Mouse (Mus musculus) spleen, adult 2 months (tissue): ENCODE data around the gene Wnt10b.

Experiments
- CTCF ChIP-seq: fragments of 200-500 bp; IDR thresholded peaks from 2 replicates; pipeline ENCODE4 v1.5.1; 2011; ENCODE audit warnings: mild to moderate bottlenecking, inconsistent platforms; ENCODE audit not compliant: insufficient read depth, insufficient read length, insufficient replicate concordance; ENCODE audit errors: extremely low read depth
- POLR2A ChIP-seq: fragments of 200-500 bp; IDR thresholded peaks from 2 replicates; pipeline ENCODE4 v1.6.1; 2011; ENCODE audit warnings: low read depth, low read length, inconsistent platforms

DNA sequence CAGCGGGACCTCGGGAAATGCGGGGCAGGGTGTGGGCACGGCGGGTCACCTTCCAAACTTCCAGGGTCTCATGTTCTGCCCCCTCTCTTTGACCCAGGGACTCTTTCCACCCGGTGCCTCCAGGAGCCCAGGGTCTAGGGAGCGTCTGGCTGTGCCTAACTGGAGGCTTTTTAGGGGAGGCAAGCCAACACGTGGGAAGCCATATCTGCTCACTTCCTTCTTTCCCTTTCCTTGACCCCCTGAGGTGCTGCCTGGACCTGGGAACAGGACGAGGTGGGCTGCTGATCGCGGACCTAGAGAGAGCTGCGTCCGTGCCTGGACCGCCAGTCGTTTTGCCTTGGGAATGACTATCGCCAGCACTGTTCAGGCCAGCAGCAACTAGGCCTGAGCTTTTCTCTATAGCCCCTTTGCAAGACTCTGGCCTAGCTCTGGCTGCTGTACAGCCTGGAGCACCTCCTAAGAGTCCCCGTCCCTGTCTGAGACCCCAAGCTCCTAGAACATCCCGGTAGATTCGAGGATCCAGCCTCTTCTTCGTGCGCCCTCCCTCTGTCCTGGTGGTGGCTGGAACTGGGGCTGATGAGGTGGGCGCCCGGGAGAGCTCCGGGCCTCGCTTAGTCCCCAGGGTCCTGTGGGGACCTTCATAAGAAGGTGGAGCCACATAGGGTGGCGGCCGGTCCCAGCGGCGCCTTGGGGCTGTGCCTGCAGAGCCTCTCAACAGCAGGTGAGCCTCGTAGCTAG is 28.3 kb upstream of the Wnt10b start:
- TF ChIP-seq CTCF = no peak
- no peak for TF ChIP-seq POLR2A
